Mouse (Mus musculus) liver, embryonic 16.5 days (tissue): Measurements from ENCODE around the gene Lemd1. TPM values are rescaled to one million over a fixed set of nuclear protein-coding genes. Genes with fewer than 3 reads are reported as not detected.
A peak's percentile ranks its signal among the peaks of the same experiment; 100 is the strongest.

ENCODE experiments used
- ATAC-seq: fragments of 200-750 bp; cut with Nextera tagmentation; 2 replicates; pipeline ENCODE4 v1.8.0; 2017; ENCODE audit warnings: low read depth, mild to moderate bottlenecking, moderate number of reproducible peaks, moderate library complexity
- H3K27ac ChIP-seq: fragments of 300-500 bp; sonication (generic); 2 replicates; pipeline ENCODE4 v1.5.1; 2014; ENCODE audit warnings: mild to moderate bottlenecking, low read length
- H3K27me3 ChIP-seq: fragments of 300-500 bp; sonication (generic); 2 replicates; pipeline ENCODE4 v1.6.1; 2014; ENCODE audit warnings: low read depth, low read length, mixed read lengths; ENCODE audit not compliant: control insufficient read depth, insufficient read depth
- H3K36me3 ChIP-seq: fragments of 300-500 bp; sonication (generic); 2 replicates; pipeline ENCODE4 v1.6.1; 2014; ENCODE audit warnings: mild to moderate bottlenecking; ENCODE audit not compliant: control insufficient read depth, insufficient read depth
- H3K4me1 ChIP-seq: fragments of 300-500 bp; sonication (generic); 2 replicates; pipeline ENCODE4 v1.6.1; 2014; ENCODE audit warnings: low read depth, low read length, mixed read lengths; ENCODE audit not compliant: control insufficient read depth
- H3K4me2 ChIP-seq: fragments of 300-500 bp; sonication (generic); 2 replicates; pipeline ENCODE4 v1.6.1; 2014; ENCODE audit warnings: low read depth, low read length, mixed read lengths
- H3K4me3 ChIP-seq: fragments of 300-500 bp; sonication (generic); 2 replicates; pipeline ENCODE4 v1.5.1; 2014; ENCODE audit warnings: low read depth, mild to moderate bottlenecking, low read length
- H3K9ac ChIP-seq: fragments of 300-500 bp; sonication (generic); 2 replicates; pipeline ENCODE4 v1.6.1; 2014; ENCODE audit warnings: low read depth, low read length
- H3K9me3 ChIP-seq: fragments of 300-500 bp; sonication (generic); replicated peaks from 2 replicates; pipeline ENCODE4 v1.6.1; 2016; ENCODE audit warnings: low read length; ENCODE audit not compliant: control insufficient read depth
- WGBS: fragments of 180-500 bp; shearing (Covaris S2); extraction: QIAGEN DNeasy Blood & Tissue Kit; methylation state at CpG from one replicate; pipeline ENCODE4 v1.1.7; 2014; ENCODE audit not compliant: insufficient replicate concordance; 5-methylcytosine and 5-hydroxymethylcytosine counted together
- polyA plus RNA-seq: library from polyadenylated mRNA; unstranded; fragments of >200 nt; fragmentation: Nextera tagmentation; extraction: Ambion mirVana; gene quantifications from 2 replicates; pipeline ENCODE4 v1.2.1, GENCODE M21; 2015

Lemd1 gene
- polyA plus RNA-seq, 1 experiment from 2014 or later: not detected

DNA sequence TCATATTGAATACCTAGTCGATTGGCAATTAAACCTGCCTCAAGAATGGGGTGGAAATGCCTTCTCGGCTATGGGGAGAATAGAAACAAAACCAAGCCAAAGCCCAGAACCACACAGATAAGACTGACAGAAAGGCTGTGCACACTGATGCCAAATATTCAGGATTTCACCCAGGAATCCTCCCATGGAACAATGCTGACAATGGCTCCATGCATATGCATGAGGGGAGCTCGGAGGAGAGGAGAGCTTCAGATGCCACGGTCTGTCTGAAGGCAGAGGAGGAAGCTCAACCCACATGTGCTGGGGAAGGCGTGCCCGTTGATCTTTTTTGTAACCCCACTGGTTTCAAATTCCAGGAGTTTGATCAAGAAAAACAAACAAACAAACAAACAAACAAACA, 30.9 kb downstream of the Lemd1 start:
- no peak overlapping the region for H3K4me3 ChIP-seq
- no peaks in the 10 kb centered on the region for H3K4me1 ChIP-seq
- WGBS: 22% methylated on average over 6 of the region's 6 CpGs
- H3K27ac ChIP-seq: no peak overlapping the region
- no peaks in the 10 kb centered on the region for H3K9me3 ChIP-seq
- H3K4me2 ChIP-seq: no peak overlapping the region
- no peak overlapping the region for H3K9ac ChIP-seq
- ATAC-seq: no peak
- peaks cover 10% of the 10 kb centered on the region for H3K27me3 ChIP-seq
- H3K36me3 ChIP-seq: no peaks in the 10 kb centered on the region

DNA sequence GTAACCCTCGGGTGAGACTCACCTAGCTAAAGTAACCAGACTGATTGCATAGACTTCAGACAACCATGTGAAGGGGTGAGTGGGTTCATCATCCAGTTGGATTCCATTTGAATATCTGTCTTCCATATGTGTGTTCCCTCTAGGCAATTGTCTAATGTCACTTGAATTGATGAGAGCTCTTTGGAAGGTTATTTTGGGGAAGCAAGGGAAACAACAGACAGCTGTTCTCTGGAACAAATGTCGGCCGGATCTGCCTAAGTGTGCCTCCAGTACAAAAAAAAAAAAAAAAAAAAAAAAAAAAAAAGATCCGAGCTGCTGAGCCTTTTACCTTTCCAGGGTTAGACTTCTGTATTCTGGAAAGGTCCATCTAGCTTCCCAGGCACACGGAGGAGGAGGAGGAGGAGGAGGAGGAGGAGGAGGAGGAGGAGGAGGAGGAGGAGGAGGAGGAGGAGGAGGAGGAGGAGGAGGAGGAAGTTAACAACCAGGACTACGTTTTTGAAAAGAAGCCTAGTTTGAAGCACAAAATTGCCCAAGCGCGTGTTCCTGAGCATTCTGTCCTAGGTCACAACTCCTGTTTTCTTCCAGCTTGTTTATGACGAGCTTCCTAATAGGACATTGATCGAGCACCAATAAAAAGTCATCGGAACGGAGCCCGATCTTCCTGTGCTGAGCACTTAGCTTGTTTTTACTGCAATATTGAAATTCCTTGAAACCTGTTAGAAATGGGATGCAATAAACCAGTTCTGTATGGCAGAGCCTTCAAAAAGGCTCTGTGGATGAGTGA, 35.3 kb downstream of the Lemd1 start:
- H3K4me3 ChIP-seq: no peak overlapping the region
- no peaks in the 10 kb centered on the region for H3K4me1 ChIP-seq
- H3K9me3 ChIP-seq: no peaks in the 10 kb centered on the region
- H3K27me3 ChIP-seq: peaks cover 2% of the 10 kb centered on the region; the same call in 1 of the 2 replicates
- no peak for ATAC-seq
- H3K36me3 ChIP-seq: no peaks in the 10 kb centered on the region
- H3K9ac ChIP-seq: no peak overlapping the region
- WGBS: 57% methylated on average over 13 of the region's 13 CpGs
- H3K27ac ChIP-seq: no peak overlapping the region
- no peak overlapping the region for H3K4me2 ChIP-seq

DNA sequence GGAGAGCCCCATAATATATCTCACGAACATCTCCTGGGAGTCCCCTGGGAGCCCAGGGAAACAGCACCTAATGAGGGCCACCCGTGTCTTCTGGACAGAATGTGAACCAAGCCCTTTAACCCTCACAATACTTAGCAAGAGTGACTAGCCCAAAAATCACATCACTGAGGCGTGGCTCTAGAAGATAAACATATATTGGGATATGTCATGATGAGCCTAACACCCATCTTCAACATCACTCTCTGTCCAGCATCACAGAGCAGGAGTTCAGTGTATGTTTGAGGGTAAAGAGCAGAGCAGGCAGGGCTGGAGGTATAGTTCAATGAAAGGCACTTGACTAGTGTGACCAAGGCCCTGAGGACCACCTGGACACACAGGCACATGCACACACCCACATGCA, 38.4 kb downstream of the Lemd1 start, which contains the start of gene Gm10188:
TSS of gene Gm10188 (minus strand) at position 101 of the 400 bp plus-strand sequence.
- no peaks in the 10 kb centered on the region for H3K4me1 ChIP-seq
- no peak within 1 kb of the TSS for H3K27ac ChIP-seq
- H3K4me3 ChIP-seq: no peak within 1 kb of the TSS
- H3K27me3 ChIP-seq: no peaks in the 10 kb centered on the region
- 62% methylated on average over 3 of the region's 3 CpGs for WGBS
- no peaks in the 10 kb centered on the region for H3K9me3 ChIP-seq
- no peak within 1 kb of the TSS for H3K9ac ChIP-seq
- no peak for ATAC-seq
- no peak within 1 kb of the TSS for H3K4me2 ChIP-seq
- H3K36me3 ChIP-seq: no peaks in the 10 kb centered on the region

DNA sequence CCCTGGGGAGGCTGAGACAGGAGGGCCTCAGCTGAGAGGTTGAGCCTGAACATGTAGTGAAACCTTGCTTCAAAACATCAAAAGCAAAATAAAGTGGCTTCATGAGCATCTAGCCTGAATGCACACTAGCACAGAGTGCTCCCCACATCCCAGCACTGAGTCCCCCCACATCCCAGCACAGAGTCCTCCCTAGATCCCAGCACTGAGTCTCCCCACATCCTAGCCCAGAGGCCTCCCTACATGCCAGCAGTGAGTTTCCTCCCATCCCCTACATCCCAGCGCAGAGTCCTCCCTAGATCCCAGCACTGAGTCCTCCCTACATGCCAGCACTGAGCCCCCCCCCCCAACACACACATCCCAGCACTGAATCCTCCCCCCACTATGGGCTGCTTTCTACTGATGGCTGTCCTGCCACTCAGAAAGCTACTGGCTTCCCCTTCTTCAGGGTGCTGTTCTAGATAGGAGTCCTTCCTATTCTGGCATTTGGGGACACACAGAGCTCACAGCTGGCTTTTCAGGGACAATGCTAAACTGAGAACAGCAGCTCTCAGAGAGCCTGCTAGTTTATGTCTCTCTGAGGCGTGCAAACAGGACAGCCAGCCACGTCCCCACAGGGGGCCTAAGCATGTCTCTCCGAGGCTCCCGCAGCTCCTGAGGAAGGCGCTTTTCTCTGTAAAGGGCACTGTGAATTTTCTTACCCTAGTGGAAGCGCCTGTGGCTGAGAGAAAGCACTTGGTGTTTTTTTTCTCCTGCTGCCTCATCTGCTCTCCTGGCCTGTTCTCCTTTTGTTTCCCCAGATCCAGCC, 40.4 kb downstream of the Lemd1 start:
- 55% methylated on average over 7 of the region's 7 CpGs for WGBS
- Histone ChIP-seq H3K27ac (no peak overlapping the region), H3K4me1 (no peaks in the 10 kb centered on the region), H3K36me3 (no peaks in the 10 kb centered on the region), H3K9ac (no peak overlapping the region), H3K27me3 (no peaks in the 10 kb centered on the region), H3K4me2 (no peak overlapping the region), H3K4me3 (no peak overlapping the region), H3K9me3 (no peaks in the 10 kb centered on the region)
- no peak for ATAC-seq

DNA sequence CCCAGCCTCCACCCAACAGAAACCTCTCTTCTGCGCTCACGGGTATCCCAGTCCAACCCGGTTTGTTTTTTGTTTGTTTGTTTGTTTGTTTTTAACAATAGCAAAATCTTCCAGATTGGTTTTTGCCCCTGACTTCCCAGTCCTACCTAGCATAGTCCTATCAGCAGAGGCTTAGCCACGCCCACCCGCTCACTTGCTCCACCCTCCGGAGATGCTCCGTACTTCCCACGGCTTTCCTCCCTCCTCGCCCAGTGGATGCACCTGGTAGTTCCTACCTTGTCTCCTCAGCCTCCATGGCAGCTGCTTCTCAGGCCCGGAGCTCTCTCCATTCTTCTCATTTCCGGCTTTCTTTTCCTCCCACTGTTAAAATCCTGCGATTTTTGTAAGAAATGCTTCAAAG, 42.3 kb downstream of the Lemd1 start:
- Histone ChIP-seq H3K4me3 (no peak overlapping the region), H3K9me3 (no peaks in the 10 kb centered on the region), H3K9ac (no peak overlapping the region), H3K36me3 (no peaks in the 10 kb centered on the region), H3K4me1 (no peaks in the 10 kb centered on the region), H3K27ac (no peak overlapping the region), H3K27me3 (no peaks in the 10 kb centered on the region), H3K4me2 (no peak overlapping the region)
- ATAC-seq: no peak
- WGBS: 21% methylated on average over 12 of the region's 12 CpGs

DNA sequence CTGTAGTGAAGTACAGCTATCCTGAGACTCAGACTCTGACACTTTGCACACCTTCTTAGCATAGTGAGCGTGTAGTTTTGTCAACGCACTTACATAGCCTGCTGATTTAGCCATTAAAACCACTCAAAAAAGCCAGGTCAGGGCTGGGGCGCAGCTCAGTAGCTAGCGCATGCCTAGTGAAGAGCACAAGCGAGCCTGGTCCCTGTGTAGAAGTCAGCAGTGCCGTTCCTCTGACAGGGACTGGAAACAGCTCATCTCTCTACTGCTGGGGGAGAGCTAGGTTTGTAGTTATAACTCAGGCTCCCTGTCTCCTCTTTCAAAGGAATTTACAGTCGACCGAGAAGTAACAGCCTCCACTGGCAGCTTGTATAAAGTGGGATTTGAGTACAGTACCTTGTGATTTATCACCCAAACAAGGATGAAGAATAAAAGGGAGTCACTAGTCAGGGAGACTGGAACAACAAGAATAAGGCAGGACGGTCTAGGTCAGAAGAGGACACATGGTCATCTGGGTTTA, 43.6 kb downstream of the Lemd1 start:
- H3K9me3 ChIP-seq: no peaks in the 10 kb centered on the region
- no peaks in the 10 kb centered on the region for H3K36me3 ChIP-seq
- H3K4me2 ChIP-seq: no peak overlapping the region
- H3K27me3 ChIP-seq: no peaks in the 10 kb centered on the region
- H3K4me3 ChIP-seq: no peak overlapping the region
- ATAC-seq: no peak
- no peak overlapping the region for H3K27ac ChIP-seq
- WGBS: 53% methylated on average over 9 of the region's 9 CpGs
- H3K9ac ChIP-seq: no peak overlapping the region
- H3K4me1 ChIP-seq: no peaks in the 10 kb centered on the region

DNA sequence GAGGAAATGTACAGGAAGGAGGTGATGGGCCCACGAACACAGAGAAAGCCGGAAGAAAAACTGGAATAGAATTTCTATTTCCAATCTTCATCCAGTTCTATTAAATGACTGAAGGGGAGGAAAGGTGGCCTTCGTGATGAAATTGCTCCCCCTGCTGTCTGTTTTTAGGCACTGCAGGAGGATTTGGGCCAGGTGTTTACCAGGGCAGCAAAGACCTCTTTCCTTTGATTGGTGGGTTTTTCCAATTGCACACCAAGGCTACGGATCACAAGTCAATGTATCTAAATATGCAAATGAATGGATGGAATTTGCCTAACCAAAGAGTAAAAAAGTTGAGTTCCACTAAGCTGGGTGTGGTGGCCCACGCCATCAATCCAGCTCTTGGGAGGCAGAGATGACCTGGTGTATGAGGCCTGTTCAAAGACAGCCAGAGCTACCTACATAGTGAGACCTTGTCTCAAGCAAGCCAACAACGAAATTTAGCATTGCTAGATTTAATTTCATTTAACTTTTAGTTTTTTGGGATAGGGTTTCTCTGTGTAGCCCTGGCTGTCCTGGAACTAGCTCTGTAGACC, 46.4 kb downstream of the Lemd1 start:
- Histone ChIP-seq H3K4me1 (no peaks in the 10 kb centered on the region), H3K4me2 (no peak overlapping the region), H3K27ac (no peak overlapping the region), H3K4me3 (no peak overlapping the region), H3K36me3 (no peaks in the 10 kb centered on the region), H3K9ac (no peak overlapping the region), H3K9me3 (no peaks in the 10 kb centered on the region), H3K27me3 (no peaks in the 10 kb centered on the region)
- no peak for ATAC-seq
- WGBS: 15% methylated on average over 6 of the region's 6 CpGs

DNA sequence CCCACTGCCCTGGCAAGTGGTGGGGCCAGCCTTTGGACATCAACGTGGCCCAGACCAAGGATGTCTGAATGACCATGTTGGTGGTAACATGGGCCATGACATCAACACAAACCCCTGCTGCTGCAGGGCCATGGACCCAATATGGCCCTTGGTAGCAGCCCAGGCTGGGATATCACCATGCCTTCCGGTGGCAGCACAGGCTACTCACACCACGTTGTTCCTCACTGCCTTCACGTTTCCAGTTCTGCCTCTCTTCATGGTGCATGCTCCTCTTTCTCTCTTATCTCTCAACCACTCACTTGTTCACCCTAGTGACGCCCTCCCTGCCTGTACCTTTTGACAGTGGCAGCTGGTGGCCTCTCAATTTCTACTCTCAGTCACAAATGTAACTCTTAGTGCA, 53.8 kb downstream of the Lemd1 start:
- Histone ChIP-seq H3K4me1 (peaks cover 17% of the 10 kb centered on the region), H3K27ac (no peak overlapping the region), H3K4me3 (no peak overlapping the region), H3K9ac (no peak overlapping the region), H3K27me3 (no peaks in the 10 kb centered on the region), H3K36me3 (no peaks in the 10 kb centered on the region), H3K4me2 (no peak overlapping the region), H3K9me3 (no peaks in the 10 kb centered on the region)
- peak; percentile 68 for ATAC-seq
- 33% methylated on average over 5 of the region's 5 CpGs for WGBS
